Comparison of ENCODE assay signal across 8 mouse cellular contexts in genomic region chr12:80843651-80844444, GRCm38 (mm10). TPM values are rescaled to one million over a fixed set of nuclear protein-coding genes. Genes with fewer than 3 reads are reported as not detected.
A peak's percentile ranks its signal among the peaks of the same experiment; 100 is the strongest.
DNase-seq lines count a peak whose midpoint lies in the region; ATAC-seq lines count a peak whose summit lies in the region.

No protein-coding gene starts in this region.

- ATAC-seq in forebrain, embryonic 15.5 days (replicated peaks) = no peak
- no peak for ATAC-seq in forebrain, embryonic 13.5 days
- ATAC-seq in intestine, embryonic 14.5 days (replicated peaks; ENCODE audit: low FRiP score, low TSS enrichment, low read depth) = no peak

- no peaks in the 10 kb centered on the region for H3K36me3 ChIP-seq in forebrain, embryonic 15.5 days
- H3K36me3 ChIP-seq in forebrain, embryonic 13.5 days (ENCODE audit: poor library complexity, severe bottlenecking) = no peaks in the 10 kb centered on the region
- H3K36me3 ChIP-seq in intestine, embryonic 14.5 days (ENCODE audit: control insufficient read depth, insufficient read depth, low read length) = no peaks in the 10 kb centered on the region

- no peak overlapping the region for H3K4me2 ChIP-seq in forebrain, embryonic 15.5 days (replicated peaks)
- H3K4me2 ChIP-seq in forebrain, embryonic 13.5 days = no peak overlapping the region
- H3K4me2 ChIP-seq in intestine, embryonic 14.5 days (ENCODE audit: low read length) = no peak overlapping the region

- no peaks in the 10 kb centered on the region for H3K27me3 ChIP-seq in forebrain, embryonic 15.5 days
- H3K27me3 ChIP-seq in forebrain, embryonic 13.5 days = no peaks in the 10 kb centered on the region
- no peaks in the 10 kb centered on the region for H3K27me3 ChIP-seq in intestine, embryonic 14.5 days (replicated peaks; ENCODE audit: control insufficient read depth, insufficient read depth, low read length)

- no peak overlapping the region for H3K9ac ChIP-seq in forebrain, embryonic 15.5 days (replicated peaks)
- no peak overlapping the region for H3K9ac ChIP-seq in forebrain, embryonic 13.5 days
- H3K9ac ChIP-seq in intestine, embryonic 14.5 days (ENCODE audit: low read length) = no peak overlapping the region

- H3K27ac ChIP-seq in forebrain, embryonic 15.5 days (replicated peaks) = peak overlapping the region; percentile 28; the same call in 1 of the 2 replicates
- no peak overlapping the region; the same call in 1 of the 2 replicates for H3K27ac ChIP-seq in forebrain, embryonic 13.5 days
- H3K27ac ChIP-seq in intestine, embryonic 14.5 days (ENCODE audit: low read depth) = peak overlapping the region; percentile 43

- H3K4me1 ChIP-seq in forebrain, embryonic 15.5 days = peaks cover 19% of the 10 kb centered on the region
- peaks cover 23% of the 10 kb centered on the region for H3K4me1 ChIP-seq in forebrain, embryonic 13.5 days
- peaks cover 31% of the 10 kb centered on the region for H3K4me1 ChIP-seq in intestine, embryonic 14.5 days (replicated peaks; ENCODE audit: control insufficient read depth, insufficient read depth, low read length)

- peak; percentile 48 to 52 for DNase-seq in adrenal gland, postnatal 36 days
- no peak for DNase-seq in intestine, embryonic 14.5 days (ENCODE audit: low spot score)
- peak; percentile 41 for DNase-seq in lung, postnatal 14 days
- no peak for DNase-seq in urinary bladder, adult 18-20 months (ENCODE audit: low spot score in 2 of 2)
- DNase-seq in right cerebral cortex, adult 18-20 months = no peak
- no peak for DNase-seq in frontal cortex, postnatal 14 days (ENCODE audit: low spot score in 2 of 2)

- 77% methylated on average over 4 of the region's 4 CpGs for WGBS in forebrain, embryonic 15.5 days
- 83% methylated on average over 4 of the region's 4 CpGs for WGBS in forebrain, embryonic 13.5 days
- 58% methylated on average over 4 of the region's 4 CpGs for WGBS in intestine, embryonic 14.5 days

- no peak overlapping the region for H3K4me3 ChIP-seq in forebrain, embryonic 15.5 days
- no peak overlapping the region for H3K4me3 ChIP-seq in forebrain, embryonic 13.5 days
- no peak overlapping the region for H3K4me3 ChIP-seq in intestine, embryonic 14.5 days (ENCODE audit: low read depth, low read length)

- H3K9me3 ChIP-seq in forebrain, embryonic 15.5 days = no peaks in the 10 kb centered on the region
- H3K9me3 ChIP-seq in forebrain, embryonic 13.5 days (replicated peaks) = no peaks in the 10 kb centered on the region
- H3K9me3 ChIP-seq in intestine, embryonic 14.5 days (ENCODE audit: control insufficient read depth, low read length) = no peaks in the 10 kb centered on the region

RNA-seq across cellular contexts. Expression of gene Susd6, which starts 53.5 kb away (rescaled TPM):
- polyA plus RNA-seq in forebrain, embryonic 15.5 days (2015; fragmentation: Nextera tagmentation; extraction: Ambion mirVana) = 13.9 and 14.3 TPM in 2 replicates
- 13.8 and 14.0 TPM in 2 replicates for polyA plus RNA-seq in forebrain, embryonic 13.5 days (2015; fragmentation: Nextera tagmentation; extraction: Ambion mirVana)
- 10 to 100 TPM; 53.9 to 59.4 TPM for total RNA-seq in adrenal gland, postnatal 36 days (2021)
- polyA plus RNA-seq in intestine, embryonic 14.5 days (2014; fragmentation: Nextera tagmentation; extraction: Ambion mirVana) = 20.8 and 21.4 TPM in 2 replicates

Comparison
In these comparisons a context has a peak if more than half of its experiments do, and no peak if none do; other contexts are left out.
1. DNase-seq: peak in adrenal gland, postnatal 36 days (2 of 2) and lung, postnatal 14 days (single experiment); none in intestine, embryonic 14.5 days (single experiment), urinary bladder, adult 18-20 months (0 of 2), right cerebral cortex, adult 18-20 months (single experiment) and frontal cortex, postnatal 14 days (0 of 2).